Mouse (Mus musculus): ENCODE results near the gene Prss57. TPM values are rescaled to one million over a fixed set of nuclear protein-coding genes. Genes with fewer than 3 reads are reported as not detected.
A peak's percentile ranks its signal among the peaks of the same experiment; 100 is the strongest.

The Prss57 gene
- total RNA-seq, 1 experiment from 2014 or later, result 10.0 TPM

DNA sequence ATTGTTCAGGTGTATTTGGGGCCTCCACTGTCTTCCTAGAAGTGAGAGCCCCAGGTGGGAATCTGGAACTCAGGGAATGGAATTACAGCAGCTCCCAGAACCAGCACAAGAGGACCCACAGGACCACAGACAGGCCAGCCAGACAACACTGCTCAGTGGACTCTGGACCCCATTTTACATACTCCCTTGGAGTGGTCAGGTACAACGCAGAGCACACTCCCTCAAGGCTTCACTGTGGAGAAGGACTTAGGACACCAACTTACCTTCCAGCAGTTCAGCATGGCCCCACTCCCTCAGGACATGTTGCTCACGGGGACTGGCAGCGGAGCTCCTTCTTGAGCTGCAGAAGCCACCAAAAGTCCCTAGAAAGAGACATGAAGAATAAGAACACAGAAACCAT lies 45.4 kb downstream of the Prss57 start:
- no peak for ATAC-seq (replicated peaks in 1 of 2; ENCODE audit: insufficient read depth in 1 of 2, low FRiP score in 2 of 2, low TSS enrichment in 1 of 2, low read depth in 1 of 2, poor library complexity in 2 of 2, severe bottlenecking in 2 of 2)

- ATAC-seq (replicated peaks in 1 of 2; ENCODE audit: insufficient read depth in 1 of 2, low FRiP score in 2 of 2, low TSS enrichment in 1 of 2, low read depth in 1 of 2, poor library complexity in 2 of 2, severe bottlenecking in 2 of 2), result no peak
These were observed 47.0 kb downstream of the Prss57 start for GRCm38 (mm10) chr10:79743650-79744365.

DNA sequence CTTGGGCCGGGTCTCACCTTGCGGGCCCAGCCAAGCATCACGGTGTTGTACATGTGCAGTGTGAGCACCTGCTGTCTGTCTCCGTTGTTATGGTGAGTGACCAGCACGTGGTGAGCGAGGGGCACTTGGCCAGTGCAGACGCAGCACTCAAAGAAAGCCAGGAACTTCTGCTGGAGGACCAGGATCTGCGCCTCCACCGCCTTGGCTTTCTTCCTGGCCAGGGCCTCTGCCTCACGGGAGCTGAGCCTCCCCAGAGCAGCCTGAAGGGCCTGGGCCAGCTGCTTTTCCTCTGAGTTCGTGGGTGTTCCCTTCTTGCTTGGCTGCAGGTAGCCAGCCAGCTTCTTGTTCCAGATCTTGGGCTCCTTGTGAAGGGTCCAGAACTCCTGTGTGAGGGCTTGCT lies 47.6 kb downstream of the Prss57 start:
- no peak for ATAC-seq (replicated peaks in 1 of 2; ENCODE audit: insufficient read depth in 1 of 2, low FRiP score in 2 of 2, low TSS enrichment in 1 of 2, low read depth in 1 of 2, poor library complexity in 2 of 2, severe bottlenecking in 2 of 2)

- no peak for ATAC-seq (replicated peaks in 1 of 2; ENCODE audit: insufficient read depth in 1 of 2, low FRiP score in 2 of 2, low TSS enrichment in 1 of 2, low read depth in 1 of 2, poor library complexity in 2 of 2, severe bottlenecking in 2 of 2)
These were observed 49.9 kb downstream of the Prss57 start for GRCm38 (mm10) chr10:79740863-79741262.

GRCm38 (mm10) chr10:79739234-79739633 lies 51.5 kb downstream of the Prss57 start:
- no peak for ATAC-seq (replicated peaks in 1 of 2; ENCODE audit: insufficient read depth in 1 of 2, low FRiP score in 2 of 2, low TSS enrichment in 1 of 2, low read depth in 1 of 2, poor library complexity in 2 of 2, severe bottlenecking in 2 of 2)

GRCm38 (mm10) chr10:79738259-79738658 lies 52.5 kb downstream of the Prss57 start:
- peak in 1 of 2 experiments; percentile 36; a peak in 1 of 4 replicates for ATAC-seq (replicated peaks in 1 of 2; ENCODE audit: insufficient read depth in 1 of 2, low FRiP score in 2 of 2, low TSS enrichment in 1 of 2, low read depth in 1 of 2, poor library complexity in 2 of 2, severe bottlenecking in 2 of 2)

DNA sequence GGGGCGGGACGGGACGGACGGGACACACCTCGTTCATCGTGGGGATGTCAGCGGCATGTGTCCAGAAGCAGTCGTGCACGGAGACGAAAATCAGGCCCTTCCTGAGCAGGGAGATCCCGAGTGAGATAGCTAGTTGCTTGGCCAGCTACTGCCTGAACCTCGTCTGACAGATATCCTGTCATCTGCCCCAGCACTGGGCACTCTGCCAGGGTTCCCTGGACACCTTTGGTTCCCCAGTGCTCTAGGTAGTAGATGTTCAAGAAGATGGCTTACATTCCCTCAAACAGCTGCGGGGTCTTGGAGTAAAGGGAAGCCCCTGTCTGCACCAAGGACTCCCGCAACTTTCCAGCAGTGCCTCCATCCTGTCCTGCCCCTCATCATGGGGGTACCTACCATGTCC lies 54.1 kb downstream of the Prss57 start:
- ATAC-seq (replicated peaks in 1 of 2; ENCODE audit: insufficient read depth in 1 of 2, low FRiP score in 2 of 2, low TSS enrichment in 1 of 2, low read depth in 1 of 2, poor library complexity in 2 of 2, severe bottlenecking in 2 of 2), result no peak

- ATAC-seq (replicated peaks in 1 of 2; ENCODE audit: insufficient read depth in 1 of 2, low FRiP score in 2 of 2, low TSS enrichment in 1 of 2, low read depth in 1 of 2, poor library complexity in 2 of 2, severe bottlenecking in 2 of 2), result no peak
These were observed 55.4 kb downstream of the Prss57 start for GRCm38 (mm10) chr10:79735361-79735760.

- ATAC-seq (replicated peaks in 1 of 2; ENCODE audit: insufficient read depth in 1 of 2, low FRiP score in 2 of 2, low TSS enrichment in 1 of 2, low read depth in 1 of 2, poor library complexity in 2 of 2, severe bottlenecking in 2 of 2), result no peak
These were observed 56.9 kb downstream of the Prss57 start for GRCm38 (mm10) chr10:79733847-79734246.

DNA sequence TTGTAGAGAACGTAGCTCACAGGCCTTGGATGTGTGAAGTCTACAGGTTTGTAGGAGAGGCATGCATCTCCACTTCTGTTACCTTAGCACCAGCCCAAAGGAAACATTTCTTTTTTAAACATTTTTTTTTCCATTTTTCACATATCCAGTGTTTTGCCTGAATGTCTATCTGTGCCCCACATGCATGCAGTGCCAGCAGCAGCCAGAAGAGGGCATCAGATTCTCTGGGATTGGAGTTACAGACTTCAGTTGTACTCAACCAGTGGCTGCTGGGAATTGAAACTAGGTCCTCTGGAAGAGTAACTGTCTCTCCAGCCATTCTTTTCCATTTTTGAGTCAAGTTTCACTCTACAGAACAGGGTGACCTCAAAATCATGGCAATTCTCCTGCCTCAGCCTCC lies 58.3 kb downstream of the Prss57 start:
- no peak for ATAC-seq (replicated peaks in 1 of 2; ENCODE audit: insufficient read depth in 1 of 2, low FRiP score in 2 of 2, low TSS enrichment in 1 of 2, low read depth in 1 of 2, poor library complexity in 2 of 2, severe bottlenecking in 2 of 2)

Other genes starting within 250 kb of the Prss57 start
- gene Mier2, start 235.8 kb downstream of the Prss57 start, total RNA-seq (2017), result 17.9 and 18.5 TPM in 2 replicates
- gene Theg, start 203.6 kb downstream of the Prss57 start, total RNA-seq (2017), result not detected in 2 replicates
- 0.10 TPM in 1 of 2 replicates, not detected in the other for gene C2cd4c, start 176.9 kb downstream of the Prss57 start, total RNA-seq (2017)
- gene Shc2, start 153.0 kb downstream of the Prss57 start, total RNA-seq (2017), result not detected in 2 replicates
- gene Odf3l2, start 145.2 kb downstream of the Prss57 start, total RNA-seq (2017), result not detected in 2 replicates
- not detected in 2 replicates for gene Madcam1, start 126.4 kb downstream of the Prss57 start, total RNA-seq (2017)
- 0.50 and 7.2 TPM in 2 replicates for gene Tpgs1, start 121.6 kb downstream of the Prss57 start, total RNA-seq (2017)
- gene Cdc34, start 108.8 kb downstream of the Prss57 start, total RNA-seq (2017), result 64.2 and 65.0 TPM in 2 replicates
- 0.94 TPM in 1 of 2 replicates, not detected in the other for gene Gzmm, start 101.9 kb downstream of the Prss57 start, total RNA-seq (2017)
- 203 and 235 TPM in 2 replicates for gene Bsg, start 86.5 kb downstream of the Prss57 start, total RNA-seq (2017)
- 0.44 TPM in 1 of 2 replicates, not detected in the other for gene Hcn2, start 74.3 kb downstream of the Prss57 start, total RNA-seq (2017)
- 10.9 and 12.1 TPM in 2 replicates for gene Polrmt, start 44.4 kb downstream of the Prss57 start, total RNA-seq (2017)
- not detected in 2 replicates for gene Fgf22, start 35.9 kb downstream of the Prss57 start, total RNA-seq (2017)
- gene Rnf126, start 24.0 kb downstream of the Prss57 start, total RNA-seq (2017), result 16.1 and 21.7 TPM in 2 replicates
- gene Fstl3, start 13.7 kb downstream of the Prss57 start, total RNA-seq (2017), result 0.99 and 1.6 TPM in 2 replicates
- gene Palm, start 2.6 kb upstream of the Prss57 start, total RNA-seq (2017), result 8.8 and 12.4 TPM in 2 replicates
- gene Misp, start 30.0 kb upstream of the Prss57 start, total RNA-seq (2017), result 0.13 TPM in 1 of 2 replicates, not detected in the other
- 165 and 178 TPM in 2 replicates for gene Ptbp1, start 63.5 kb upstream of the Prss57 start, total RNA-seq (2017)
- gene Prtn3, start 83.5 kb upstream of the Prss57 start, total RNA-seq (2017), result 25.6 and 141 TPM in 2 replicates
- gene Plppr3, start 83.7 kb upstream of the Prss57 start, total RNA-seq (2017), result 67.8 and 93.7 TPM in 2 replicates
- gene Elane, start 95.3 kb upstream of the Prss57 start, total RNA-seq (2017), result 41.4 and 147 TPM in 2 replicates
- not detected in 2 replicates for gene Cfd, start 99.9 kb upstream of the Prss57 start, total RNA-seq (2017)
- 26.8 and 34.2 TPM in 2 replicates for gene Med16, start 118.0 kb upstream of the Prss57 start, total RNA-seq (2017)
- not detected in 2 replicates for gene Gm26602, start 119.9 kb upstream of the Prss57 start, total RNA-seq (2017)
- 0.10 and 0.19 TPM in 2 replicates for gene Kiss1r, start 126.0 kb upstream of the Prss57 start, total RNA-seq (2017)
- 56.9 and 83.5 TPM in 2 replicates for gene R3hdm4, start 130.2 kb upstream of the Prss57 start, total RNA-seq (2017)
- 7.6 and 10.1 TPM in 2 replicates for gene Arid3a, start 136.1 kb upstream of the Prss57 start, total RNA-seq (2017)
- gene Wdr18, start 169.2 kb upstream of the Prss57 start, total RNA-seq (2017), result 19.3 and 23.0 TPM in 2 replicates
- gene Grin3b, start 179.8 kb upstream of the Prss57 start, total RNA-seq (2017), result not detected in 2 replicates
- 47.4 and 59.9 TPM in 2 replicates for gene Tmem259, start 193.4 kb upstream of the Prss57 start, total RNA-seq (2017)
- 62.2 and 103 TPM in 2 replicates for gene Cnn2, start 197.6 kb upstream of the Prss57 start, total RNA-seq (2017)
- 11.5 and 15.9 TPM in 2 replicates for gene Abca7, start 205.5 kb upstream of the Prss57 start, total RNA-seq (2017)
- 80.9 and 114 TPM in 2 replicates for gene Arhgap45, start 225.7 kb upstream of the Prss57 start, total RNA-seq (2017)
- gene Polr2e, start 248.8 kb upstream of the Prss57 start, total RNA-seq (2017), result 85.5 and 101 TPM in 2 replicates